Mouse (Mus musculus) erythroblast, embryonic 14.5 days (primary cell): ENCODE data around the gene Akap6. TPM values are rescaled to one million over a fixed set of nuclear protein-coding genes. Genes with fewer than 3 reads are reported as not detected.

ENCODE experiments used
- H3K27me3 ChIP-seq: 2 replicates; pipeline ENCODE4 v1.6.1; 2012; ENCODE audit warnings: inconsistent platforms; ENCODE audit not compliant: control insufficient read depth
- H3K36me3 ChIP-seq: 2 replicates; pipeline ENCODE4 v1.6.1; 2012; ENCODE audit warnings: mild to moderate bottlenecking, inconsistent platforms; ENCODE audit not compliant: control insufficient read depth
- H3K4me1 ChIP-seq: 2 replicates; pipeline ENCODE4 v1.6.1; 2012; ENCODE audit warnings: inconsistent platforms; ENCODE audit not compliant: control insufficient read depth
- H3K4me3 ChIP-seq: replicated peaks from 2 replicates; pipeline ENCODE3; 2012; ENCODE audit warnings: moderate library complexity, mild to moderate bottlenecking, inconsistent platforms
- H3K9me3 ChIP-seq: 2 replicates; pipeline ENCODE4 v1.6.1; 2012; ENCODE audit warnings: low read length, inconsistent platforms, mixed read lengths; ENCODE audit not compliant: control insufficient read depth
- GATA1 ChIP-seq: IDR thresholded peaks from 2 replicates; pipeline ENCODE4 v1.6.1; 2012; ENCODE audit warnings: low read length, inconsistent platforms, mixed read lengths
- TAL1 ChIP-seq: IDR thresholded peaks from 3 replicates; pipeline ENCODE4 v1.6.1; 2012; ENCODE audit warnings: low read length, inconsistent platforms, mixed read lengths
- polyA plus RNA-seq: library from polyadenylated mRNA; stranded (reverse); fragments of >175 nt; gene quantifications from 2 replicates; pipeline ENCODE4 v1.2.3, GENCODE M21; 2012

Akap6 gene
- polyA plus RNA-seq, 1 experiment = not detected

DNA sequence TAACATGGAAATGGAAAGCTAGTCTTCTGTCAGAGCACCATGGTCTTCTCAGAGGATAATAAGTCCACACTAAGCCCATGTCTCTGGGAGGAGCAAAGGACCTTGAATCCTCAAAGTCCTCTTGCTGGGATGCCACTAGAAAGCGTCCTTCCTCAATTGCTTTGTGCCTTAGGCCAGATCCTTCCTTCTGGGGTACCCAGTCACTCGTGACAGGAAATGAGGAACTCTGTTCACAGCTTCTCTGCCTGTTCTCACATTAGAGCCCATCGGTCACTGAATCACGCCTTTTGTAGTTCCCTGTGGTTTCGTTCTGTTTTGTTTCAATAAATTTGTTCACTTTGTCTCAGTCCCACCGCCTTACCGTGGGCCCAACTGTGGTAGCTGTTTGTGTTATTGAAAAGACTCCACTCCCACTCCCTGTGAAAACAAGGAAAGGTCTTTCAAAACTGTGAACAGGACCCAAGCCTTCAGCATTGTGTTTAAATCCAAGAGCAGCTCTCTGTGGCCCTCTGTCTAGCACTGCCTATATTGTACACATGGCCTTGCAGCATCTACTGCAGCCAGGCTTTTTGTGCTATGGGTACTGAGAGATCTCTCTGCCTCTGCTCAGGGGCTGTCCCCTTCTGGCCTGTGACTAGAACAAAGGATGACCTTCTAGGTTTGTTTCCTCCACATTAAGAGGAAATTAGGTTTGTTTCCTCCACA, 151.3 kb downstream of the Akap6 start:
- Histone ChIP-seq H3K4me1 (no peaks in the 10 kb centered on the region), H3K4me3 (no peak overlapping the region), H3K9me3 (no peaks in the 10 kb centered on the region), H3K27me3 (no peaks in the 10 kb centered on the region), H3K36me3 (no peaks in the 10 kb centered on the region)
- TF ChIP-seq GATA1 = no peak
- TF ChIP-seq TAL1 = no peak

DNA sequence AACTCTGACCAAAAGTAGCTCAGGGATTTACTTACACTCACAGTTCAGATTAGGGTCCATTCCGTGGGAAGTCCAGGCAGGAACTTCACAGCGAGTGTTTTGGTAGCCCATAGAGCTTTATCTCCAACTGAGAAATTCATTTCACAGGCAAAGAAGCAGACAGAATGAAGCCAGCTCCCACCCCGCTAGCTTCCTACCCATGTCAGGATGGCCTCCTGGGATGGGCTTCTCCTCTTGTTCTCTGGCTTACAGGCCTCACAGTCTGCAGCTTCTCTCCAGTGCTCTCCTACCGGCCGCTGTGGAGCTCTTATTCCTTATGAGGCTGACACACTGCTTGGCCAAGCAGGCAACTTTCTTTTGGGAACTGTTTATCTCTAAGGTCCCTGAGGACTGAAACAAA, 152.0 kb downstream of the Akap6 start:
- Histone ChIP-seq H3K4me1 (no peaks in the 10 kb centered on the region), H3K4me3 (no peak overlapping the region), H3K36me3 (no peaks in the 10 kb centered on the region), H3K27me3 (no peaks in the 10 kb centered on the region), H3K9me3 (no peaks in the 10 kb centered on the region)
- TF ChIP-seq GATA1 (no peak), TAL1 (no peak)

DNA sequence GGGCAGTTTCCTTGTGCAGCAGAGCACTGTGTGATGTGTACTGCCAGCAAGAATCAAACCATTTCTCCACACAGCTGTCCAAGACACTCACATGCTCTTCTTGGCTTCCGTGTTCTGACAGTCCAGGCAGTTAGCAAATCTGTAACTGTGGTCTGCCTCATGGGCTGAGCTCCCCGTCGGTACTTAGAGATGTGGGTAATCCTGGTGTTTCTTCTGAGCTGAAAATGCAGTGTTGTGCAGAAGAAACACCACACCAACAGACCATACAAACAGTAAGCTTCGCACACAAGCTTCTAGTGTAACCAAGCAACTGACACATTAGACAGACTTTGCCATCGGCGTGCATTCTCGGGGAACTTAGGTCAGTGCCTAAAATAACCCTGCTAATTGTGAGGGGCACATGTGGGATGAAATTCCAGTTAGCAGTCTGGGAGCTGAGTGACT, 155.1 kb downstream of the Akap6 start:
- Histone ChIP-seq H3K36me3 (no peaks in the 10 kb centered on the region), H3K9me3 (no peaks in the 10 kb centered on the region), H3K27me3 (no peaks in the 10 kb centered on the region), H3K4me1 (no peaks in the 10 kb centered on the region), H3K4me3 (no peak overlapping the region)
- TF ChIP-seq TAL1 (no peak), GATA1 (no peak)

DNA sequence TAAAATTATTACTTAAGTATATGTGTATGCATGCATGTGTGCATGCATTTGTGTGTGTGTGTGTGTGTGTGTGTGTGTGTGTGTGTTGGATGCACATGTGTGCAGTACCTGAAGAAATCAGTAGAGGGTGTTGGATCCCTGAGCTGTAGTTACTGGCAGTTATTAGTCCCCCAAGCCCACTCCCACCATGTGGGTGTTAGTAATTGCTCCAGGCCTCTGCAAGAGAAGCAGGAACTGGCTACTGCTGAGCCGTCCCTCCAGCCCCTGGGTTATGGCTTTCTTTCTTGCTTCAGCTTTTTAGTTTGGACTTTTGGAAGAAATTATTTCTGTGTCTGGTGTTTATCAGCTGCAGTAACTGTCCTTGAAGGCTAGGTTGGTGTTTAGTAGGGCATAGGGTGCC, 156.9 kb downstream of the Akap6 start:
- TF ChIP-seq TAL1 = no peak
- TF ChIP-seq GATA1 = no peak
- no peaks in the 10 kb centered on the region for H3K4me1 ChIP-seq

DNA sequence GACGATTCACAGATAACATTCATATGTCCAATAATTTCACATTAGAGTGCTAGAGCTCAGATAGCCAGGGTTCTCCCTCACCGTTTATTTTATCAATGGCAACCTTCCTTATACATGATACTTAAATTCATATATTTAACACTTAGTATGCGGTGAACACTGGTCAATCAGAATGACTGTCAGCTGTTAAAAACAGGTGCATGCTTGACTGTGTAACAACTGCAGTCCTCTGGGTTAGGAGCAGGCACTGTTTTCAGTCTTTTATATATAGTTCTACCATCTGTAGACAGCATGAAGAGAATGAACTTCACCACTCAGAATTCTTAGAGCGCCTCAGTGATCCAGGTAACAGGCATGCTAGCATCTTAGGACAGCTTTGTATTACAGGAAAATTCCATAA, 158.1 kb downstream of the Akap6 start:
- TF ChIP-seq GATA1 = no peak
- TF ChIP-seq TAL1 = no peak
- Histone ChIP-seq H3K4me1 (no peaks in the 10 kb centered on the region), H3K36me3 (no peaks in the 10 kb centered on the region), H3K4me3 (no peak overlapping the region), H3K9me3 (no peaks in the 10 kb centered on the region), H3K27me3 (no peaks in the 10 kb centered on the region)

More for the DNA sequence above, 156.9 kb downstream of the Akap6 start:
- no peaks in the 10 kb centered on the region for H3K9me3 ChIP-seq
- H3K4me3 ChIP-seq = no peak overlapping the region
- H3K36me3 ChIP-seq = no peaks in the 10 kb centered on the region
- no peaks in the 10 kb centered on the region for H3K27me3 ChIP-seq

DNA sequence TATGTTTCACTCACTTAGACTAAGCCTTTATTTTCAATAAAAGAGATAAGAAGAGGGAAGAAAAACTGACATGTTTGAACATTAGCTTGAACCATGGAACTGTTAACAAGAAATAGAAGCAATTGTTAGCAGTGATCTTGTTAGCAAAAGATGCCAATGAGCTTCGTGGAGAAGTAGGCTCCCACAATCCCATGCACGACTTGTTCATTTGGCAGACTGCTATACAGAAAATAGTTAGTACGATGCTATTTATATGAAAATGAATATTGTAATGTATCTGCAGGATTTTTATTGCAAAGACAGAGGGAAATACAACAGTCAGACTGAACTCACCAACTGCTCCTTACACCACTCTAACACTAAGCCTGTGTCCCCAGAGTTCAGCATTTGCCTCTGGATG, 162.7 kb downstream of the Akap6 start:
- Histone ChIP-seq H3K4me3 (no peak overlapping the region), H3K36me3 (no peaks in the 10 kb centered on the region), H3K4me1 (no peaks in the 10 kb centered on the region), H3K9me3 (no peaks in the 10 kb centered on the region), H3K27me3 (no peaks in the 10 kb centered on the region)
- TF ChIP-seq GATA1 = no peak
- no peak for TF ChIP-seq TAL1

DNA sequence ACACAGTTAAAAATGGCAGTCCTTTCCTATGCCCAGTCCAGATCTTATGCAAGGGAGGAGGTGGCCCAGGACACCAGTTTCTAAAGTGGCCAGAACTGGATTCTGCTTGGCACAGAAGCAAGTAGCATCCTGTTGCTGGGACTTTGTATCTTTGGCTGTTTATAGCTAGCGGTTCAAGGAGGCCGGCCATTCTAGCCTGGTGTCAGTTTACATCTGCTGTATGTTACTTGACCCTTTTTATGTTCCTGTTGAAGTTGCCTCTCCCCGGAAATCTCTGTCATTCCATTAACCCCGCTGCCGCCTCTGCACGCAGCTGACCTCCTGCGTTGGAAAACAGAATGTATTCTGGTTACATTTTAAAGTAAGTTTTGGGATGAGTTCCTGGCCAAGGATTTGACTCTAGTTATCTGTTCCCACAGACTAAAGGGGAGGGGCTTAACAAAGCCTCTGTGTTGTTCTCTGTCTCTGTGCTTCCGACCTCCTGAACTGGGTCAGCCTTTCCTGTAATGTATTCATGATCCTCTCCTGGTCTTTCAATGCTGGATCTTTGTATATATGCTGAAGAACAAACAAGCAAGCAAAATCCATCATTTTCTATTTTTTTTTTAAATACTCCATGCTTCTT, 168.9 kb downstream of the Akap6 start:
- no peak overlapping the region for H3K4me3 ChIP-seq
- H3K36me3 ChIP-seq = no peaks in the 10 kb centered on the region
- TF ChIP-seq TAL1 (no peak), GATA1 (no peak)
- H3K9me3 ChIP-seq = no peaks in the 10 kb centered on the region
- no peaks in the 10 kb centered on the region for H3K27me3 ChIP-seq
- H3K4me1 ChIP-seq = no peaks in the 10 kb centered on the region

DNA sequence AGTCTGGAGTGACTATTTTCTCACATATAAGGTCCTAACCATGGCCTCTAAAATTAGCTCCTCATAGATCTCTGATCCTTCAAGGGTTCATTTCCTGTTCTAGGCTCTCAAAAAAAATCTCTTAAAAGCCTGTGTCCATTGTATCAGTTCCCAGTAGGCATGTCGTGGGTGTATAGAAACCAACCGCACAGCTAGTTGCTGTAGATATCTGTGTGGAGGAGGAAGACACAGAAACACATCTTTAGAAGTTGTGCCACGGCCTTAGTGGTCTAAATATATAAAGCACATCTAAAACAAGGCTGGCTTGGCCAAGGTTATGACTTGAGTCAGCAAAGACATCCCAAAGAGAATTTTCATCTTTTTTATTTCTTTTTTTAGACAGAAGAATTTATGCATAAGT, 172.4 kb downstream of the Akap6 start:
- Histone ChIP-seq H3K4me1 (no peaks in the 10 kb centered on the region), H3K9me3 (no peaks in the 10 kb centered on the region), H3K4me3 (no peak overlapping the region), H3K27me3 (no peaks in the 10 kb centered on the region), H3K36me3 (no peaks in the 10 kb centered on the region)
- TF ChIP-seq TAL1 = no peak
- no peak for TF ChIP-seq GATA1

DNA sequence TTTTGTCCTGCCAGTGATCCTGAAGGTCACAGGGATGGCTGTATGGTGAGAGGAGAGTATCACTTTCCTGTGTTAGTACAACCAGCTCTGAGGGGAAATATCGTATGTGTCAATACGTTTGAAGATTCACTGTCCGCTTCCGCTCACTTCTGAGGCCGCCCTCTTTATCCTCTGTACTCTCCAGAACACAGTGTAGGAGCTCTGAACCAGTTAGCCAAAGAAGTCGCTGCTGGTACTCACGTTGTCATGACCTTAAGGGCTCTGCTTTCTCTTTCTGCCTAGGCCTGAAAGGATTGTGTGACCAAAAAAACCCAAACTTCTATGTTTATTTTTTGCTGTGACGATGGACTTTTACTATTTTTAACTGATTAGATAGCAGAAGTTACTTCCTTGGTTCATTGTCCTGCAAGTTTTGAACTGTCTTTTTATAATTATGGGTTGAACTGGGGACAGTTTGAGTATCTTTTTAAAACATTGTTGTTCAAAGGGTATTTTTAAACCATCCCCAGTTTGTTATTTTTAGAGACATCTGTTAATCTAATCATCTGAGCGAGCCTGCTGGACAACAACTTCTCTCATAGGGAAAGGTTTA, 175.2 kb downstream of the Akap6 start:
- TF ChIP-seq TAL1 (no peak), GATA1 (no peak)
- no peak overlapping the region for H3K4me3 ChIP-seq
- no peaks in the 10 kb centered on the region for H3K27me3 ChIP-seq
- H3K36me3 ChIP-seq = no peaks in the 10 kb centered on the region
- no peaks in the 10 kb centered on the region for H3K4me1 ChIP-seq
- H3K9me3 ChIP-seq = no peaks in the 10 kb centered on the region
